Mouse (Mus musculus) forebrain, embryonic 10.5 days (tissue): ENCODE measurements around the gene Rpl15. TPM values are rescaled to one million over a fixed set of nuclear protein-coding genes. Genes with fewer than 3 reads are reported as not detected.

Source experiments
- DNase-seq: peaks from one replicate; pipeline ENCODE4 v3.0.0-alpha.2; 2017; ENCODE audit warnings: low spot score; ENCODE audit errors: extremely low spot score
- H3K27ac ChIP-seq: fragments of 300-500 bp; sonication (generic); 2 replicates; pipeline ENCODE4 v1.5.1; 2016; ENCODE audit warnings: mild to moderate bottlenecking
- H3K27me3 ChIP-seq: fragments of 300-500 bp; sonication (generic); 2 replicates; pipeline ENCODE4 v1.6.1; 2016; ENCODE audit warnings: mild to moderate bottlenecking; ENCODE audit not compliant: poor library complexity, severe bottlenecking
- H3K36me3 ChIP-seq: fragments of 300-500 bp; sonication (generic); replicated peaks from 2 replicates; pipeline ENCODE4 v1.6.1; 2016; ENCODE audit warnings: mild to moderate bottlenecking, moderate library complexity
- H3K4me1 ChIP-seq: fragments of 300-500 bp; sonication (generic); 2 replicates; pipeline ENCODE4 v1.6.1; 2016
- H3K4me3 ChIP-seq: fragments of 300-500 bp; sonication (generic); 2 replicates; pipeline ENCODE4 v1.5.1; 2016; ENCODE audit warnings: mild to moderate bottlenecking, moderate library complexity
- H3K9me3 ChIP-seq: fragments of 300-500 bp; sonication (generic); 2 replicates; pipeline ENCODE4 v1.6.1; 2016; ENCODE audit warnings: mild to moderate bottlenecking, moderate library complexity
- WGBS: fragments of 180-500 bp; shearing (Covaris S2); methylation state at CpG from one replicate; pipeline ENCODE4 v1.1.7; 2016; 5-methylcytosine and 5-hydroxymethylcytosine counted together
- polyA plus RNA-seq: library from polyadenylated mRNA; unstranded; fragments of >200 nt; fragmentation: Nextera tagmentation; extraction: Ambion mirVana; gene quantifications from 2 replicates; pipeline ENCODE4 v1.2.1, GENCODE M21; 2016

Rpl15 gene
- 464 and 501 TPM in 2 replicates for polyA plus RNA-seq

GRCm38 (mm10) chr14:18270529-18271441 is at the start of gene Rpl15, which contains the start of gene Nkiras1:
Gene Rpl15 (minus strand): TSS chr14:18271391.
Gene Nkiras1 (plus strand): TSS chr14:18271136.
- H3K4me3 ChIP-seq = peak within 1 kb of the TSS; percentile 88
- DNase-seq = peak; percentile 98
- peaks cover 18% of the 10 kb centered on the region for H3K4me1 ChIP-seq
- peaks cover 42% of the 10 kb centered on the region for H3K36me3 ChIP-seq
- WGBS = under 1% methylated on average over 78 of the region's 78 CpGs
- no peaks in the 10 kb centered on the region for H3K27me3 ChIP-seq
- no peaks in the 10 kb centered on the region for H3K9me3 ChIP-seq
- peak within 1 kb of the TSS; percentile 98 for H3K27ac ChIP-seq

DNA sequence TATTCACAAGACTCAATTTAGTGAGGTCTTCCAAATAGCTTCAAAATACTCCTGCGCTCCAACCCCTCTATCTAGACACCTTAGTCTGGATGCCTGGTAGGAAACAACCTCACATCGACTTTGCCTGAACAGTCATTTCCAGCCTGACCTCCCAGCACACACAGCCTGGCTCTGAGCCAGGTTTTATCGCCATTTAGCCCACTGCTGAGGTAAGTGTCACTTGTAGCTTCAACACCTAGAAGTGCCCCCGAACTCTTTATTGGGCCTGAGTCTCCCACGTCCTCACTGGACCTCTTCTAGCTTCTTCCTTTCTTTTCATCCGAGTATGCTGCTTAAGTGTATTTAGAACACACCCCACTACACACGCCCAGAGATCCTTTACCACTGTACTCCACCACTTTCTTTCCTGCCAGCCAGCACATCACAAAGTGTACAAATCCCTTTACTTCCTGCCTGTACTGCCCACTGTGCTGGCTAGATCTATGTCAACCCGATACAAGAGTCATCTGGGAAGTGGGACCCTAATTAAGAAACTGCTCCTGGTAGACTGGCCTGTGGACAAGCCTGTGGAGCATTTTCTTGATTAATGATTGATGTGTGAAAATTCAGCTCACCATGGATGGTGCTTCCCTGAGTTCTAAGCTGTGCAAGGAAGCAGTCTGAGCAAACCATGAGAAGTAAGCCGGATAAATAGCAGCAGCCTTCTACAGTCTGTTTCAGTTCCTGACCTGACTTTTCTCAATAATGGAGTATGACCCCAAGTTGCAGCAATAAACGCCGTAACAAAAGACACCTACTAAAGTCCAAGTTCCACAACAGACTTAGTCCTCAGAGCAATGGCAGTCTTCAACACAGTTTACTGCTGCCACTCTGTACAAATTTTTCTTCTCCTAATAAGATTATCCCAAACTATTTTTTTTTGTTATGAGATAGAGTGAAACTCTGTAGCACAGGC is 46.5 kb upstream of the Rpl15 start:
- DNase-seq = no peak
- no peaks in the 10 kb centered on the region for H3K9me3 ChIP-seq
- H3K4me3 ChIP-seq = no peak overlapping the region
- H3K36me3 ChIP-seq = peaks cover 28% of the 10 kb centered on the region
- H3K27me3 ChIP-seq = no peaks in the 10 kb centered on the region
- no peaks in the 10 kb centered on the region for H3K4me1 ChIP-seq
- 88% methylated on average over 11 of the region's 11 CpGs for WGBS
- H3K27ac ChIP-seq = no peak overlapping the region

DNA sequence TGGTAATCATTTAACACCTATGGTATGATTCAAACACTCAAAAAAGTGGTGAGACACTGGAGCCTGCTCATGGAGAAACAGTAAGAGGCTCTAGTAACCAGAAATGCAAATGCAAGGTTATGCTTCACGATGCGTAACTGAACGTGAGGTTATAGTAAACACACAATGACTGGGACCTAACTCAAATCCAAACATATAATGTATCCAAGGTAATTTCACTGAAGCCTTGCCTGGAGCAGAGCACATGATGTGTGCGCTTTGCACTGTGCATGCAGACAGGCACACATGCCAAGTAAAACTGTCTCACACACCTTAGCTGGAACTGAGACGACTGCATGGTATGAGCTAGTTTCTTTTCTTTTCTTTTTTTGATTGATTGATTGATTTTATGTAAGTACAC is 33.0 kb upstream of the Rpl15 start:
- H3K36me3 ChIP-seq = peaks cover 22% of the 10 kb centered on the region
- DNase-seq = no peak
- H3K4me1 ChIP-seq = no peaks in the 10 kb centered on the region
- H3K9me3 ChIP-seq = no peaks in the 10 kb centered on the region
- no peak overlapping the region for H3K27ac ChIP-seq
- no peaks in the 10 kb centered on the region for H3K27me3 ChIP-seq
- WGBS = 95% methylated on average over 5 of the region's 5 CpGs
- no peak overlapping the region for H3K4me3 ChIP-seq

DNA sequence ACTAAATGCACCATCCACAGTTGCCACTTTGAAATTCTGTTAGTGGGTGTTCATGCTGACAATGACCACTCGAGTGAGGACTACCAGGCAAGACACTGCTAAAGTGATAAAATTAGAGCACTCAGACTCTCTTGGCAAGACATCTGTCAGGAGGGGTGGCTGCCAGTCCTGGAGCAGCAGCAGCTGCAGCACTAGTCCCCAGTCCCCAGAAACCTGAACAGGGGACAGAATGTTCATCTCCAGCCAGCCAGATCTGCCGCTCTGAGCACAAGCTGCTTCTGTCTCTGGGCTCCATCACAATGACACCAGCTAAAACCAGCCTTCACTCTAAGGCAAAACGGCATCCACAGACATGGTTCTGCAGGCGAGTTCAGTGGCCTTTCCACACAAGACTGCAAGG is 32.1 kb upstream of the Rpl15 start:
- H3K4me1 ChIP-seq = no peaks in the 10 kb centered on the region
- WGBS = 92% methylated on average over 4 of the region's 4 CpGs
- no peak for DNase-seq
- H3K27ac ChIP-seq = no peak overlapping the region
- no peaks in the 10 kb centered on the region for H3K27me3 ChIP-seq
- H3K36me3 ChIP-seq = peaks cover 26% of the 10 kb centered on the region
- H3K4me3 ChIP-seq = no peak overlapping the region
- no peaks in the 10 kb centered on the region for H3K9me3 ChIP-seq

DNA sequence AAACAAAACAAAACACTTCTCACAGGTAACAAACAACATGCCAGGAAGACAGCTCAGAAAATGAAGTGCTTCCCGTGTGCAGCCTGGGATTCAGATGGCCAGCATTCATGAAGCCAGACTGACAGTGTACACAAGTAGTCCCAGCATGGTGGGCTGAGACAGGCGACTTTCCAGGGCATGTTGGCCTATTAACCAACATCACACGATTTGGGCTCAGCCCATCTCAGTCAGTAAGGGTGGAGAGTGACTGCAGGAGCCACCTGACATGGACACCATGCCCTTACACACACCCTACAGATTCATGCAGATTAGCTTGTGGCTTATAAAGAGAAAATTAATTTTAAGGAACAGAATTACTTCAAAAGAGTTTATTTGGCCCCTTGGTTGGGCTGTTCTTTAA is 31.6 kb upstream of the Rpl15 start:
- Histone ChIP-seq H3K9me3 (no peaks in the 10 kb centered on the region), H3K4me1 (no peaks in the 10 kb centered on the region), H3K4me3 (no peak overlapping the region), H3K27ac (no peak overlapping the region), H3K27me3 (no peaks in the 10 kb centered on the region), H3K36me3 (peaks cover 26% of the 10 kb centered on the region)
- DNase-seq = no peak
- WGBS = 89% methylated on average over 3 of the region's 3 CpGs

DNA sequence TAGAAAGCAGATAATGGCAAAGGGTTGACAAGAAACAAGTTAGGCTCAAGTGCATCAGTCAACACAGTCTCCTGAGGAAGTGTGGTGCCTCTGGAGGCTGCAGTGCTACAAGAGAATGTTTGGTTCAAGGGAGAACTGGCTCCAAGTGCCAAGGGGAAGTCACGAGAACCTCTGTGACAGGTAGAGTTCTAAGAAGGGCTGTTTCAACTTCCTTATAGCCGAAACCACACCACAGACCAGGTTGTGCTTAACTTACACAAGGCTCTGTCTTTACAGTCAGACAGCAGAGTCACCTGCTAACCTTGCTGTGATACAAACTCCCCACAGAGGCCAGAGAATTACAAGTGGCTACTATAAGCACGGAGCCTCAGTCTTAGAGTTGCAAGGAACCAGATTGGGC is 30.4 kb upstream of the Rpl15 start:
- DNase-seq = no peak
- Histone ChIP-seq H3K4me3 (no peak overlapping the region), H3K27me3 (no peaks in the 10 kb centered on the region), H3K4me1 (no peaks in the 10 kb centered on the region), H3K9me3 (no peaks in the 10 kb centered on the region), H3K36me3 (peaks cover 29% of the 10 kb centered on the region), H3K27ac (no peak overlapping the region)
- 90% methylated on average over 3 of the region's 3 CpGs for WGBS

DNA sequence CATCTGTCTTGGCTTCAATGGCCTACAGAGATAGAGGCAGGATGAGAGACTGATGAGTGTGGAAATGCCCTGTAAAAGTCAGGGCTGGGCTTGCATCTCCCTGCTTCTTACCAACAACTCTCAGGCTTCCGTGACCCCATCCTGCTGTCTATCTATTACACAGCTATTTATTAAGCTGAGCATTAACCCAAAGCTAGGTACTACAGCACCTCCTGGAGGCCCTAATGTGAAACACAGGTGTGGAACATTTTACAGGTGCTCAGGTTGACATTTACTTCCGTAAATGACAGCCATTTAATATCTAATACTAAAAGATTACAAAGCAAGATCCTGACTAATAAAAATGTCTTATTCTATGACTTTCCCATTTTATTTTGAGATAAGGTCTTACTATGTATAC is 29.5 kb upstream of the Rpl15 start:
- DNase-seq = no peak
- H3K27ac ChIP-seq = no peak overlapping the region
- peaks cover 21% of the 10 kb centered on the region for H3K36me3 ChIP-seq
- H3K4me1 ChIP-seq = no peaks in the 10 kb centered on the region
- H3K4me3 ChIP-seq = no peak overlapping the region
- H3K9me3 ChIP-seq = no peaks in the 10 kb centered on the region
- 95% methylated on average over 2 of the region's 2 CpGs for WGBS
- H3K27me3 ChIP-seq = no peaks in the 10 kb centered on the region

DNA sequence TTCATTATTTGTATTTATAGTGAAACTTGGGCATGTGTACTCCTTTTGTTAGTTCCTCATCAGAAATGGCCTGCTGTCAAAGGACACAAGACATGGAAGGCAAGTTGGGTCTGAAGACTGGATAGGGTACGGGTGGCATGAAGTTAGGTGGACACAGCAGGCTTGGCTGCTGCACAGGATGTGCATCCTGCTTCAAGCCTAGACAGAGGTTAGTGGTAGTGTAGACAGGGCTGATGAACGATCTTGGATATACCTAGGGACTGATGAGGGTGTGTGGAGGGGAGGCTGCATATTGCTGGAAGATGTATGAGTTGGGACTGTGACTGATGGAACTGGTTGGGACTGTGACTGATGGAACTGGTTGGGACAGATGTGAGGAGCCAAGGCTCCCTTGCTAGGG is 27.7 kb upstream of the Rpl15 start:
- 87% methylated on average over 2 of the region's 2 CpGs for WGBS
- no peaks in the 10 kb centered on the region for H3K9me3 ChIP-seq
- DNase-seq = no peak

GRCm38 (mm10) chr14:18297441-18297840 is 26.2 kb upstream of the Rpl15 start:
- Histone ChIP-seq H3K27ac (no peak overlapping the region), H3K36me3 (peaks cover 15% of the 10 kb centered on the region; the same call in 1 of the 2 replicates), H3K27me3 (no peaks in the 10 kb centered on the region), H3K4me1 (no peaks in the 10 kb centered on the region), H3K9me3 (no peaks in the 10 kb centered on the region), H3K4me3 (no peak overlapping the region)
- DNase-seq = no peak
- WGBS = 89% methylated on average over 2 of the region's 2 CpGs

More for the DNA sequence above, 27.7 kb upstream of the Rpl15 start:
- Histone ChIP-seq H3K4me3 (no peak overlapping the region), H3K27me3 (no peaks in the 10 kb centered on the region), H3K4me1 (no peaks in the 10 kb centered on the region), H3K27ac (no peak overlapping the region), H3K36me3 (peaks cover 15% of the 10 kb centered on the region; the same call in 1 of the 2 replicates)

GRCm38 (mm10) chr14:18292578-18292977 is 21.4 kb upstream of the Rpl15 start:
- DNase-seq = no peak
- Histone ChIP-seq H3K27me3 (no peaks in the 10 kb centered on the region), H3K4me1 (no peaks in the 10 kb centered on the region), H3K27ac (no peak overlapping the region), H3K9me3 (no peaks in the 10 kb centered on the region), H3K36me3 (peaks cover 9% of the 10 kb centered on the region; the same call in 1 of the 2 replicates), H3K4me3 (no peak overlapping the region)
- WGBS = 94% methylated on average over 3 of the region's 3 CpGs

DNA sequence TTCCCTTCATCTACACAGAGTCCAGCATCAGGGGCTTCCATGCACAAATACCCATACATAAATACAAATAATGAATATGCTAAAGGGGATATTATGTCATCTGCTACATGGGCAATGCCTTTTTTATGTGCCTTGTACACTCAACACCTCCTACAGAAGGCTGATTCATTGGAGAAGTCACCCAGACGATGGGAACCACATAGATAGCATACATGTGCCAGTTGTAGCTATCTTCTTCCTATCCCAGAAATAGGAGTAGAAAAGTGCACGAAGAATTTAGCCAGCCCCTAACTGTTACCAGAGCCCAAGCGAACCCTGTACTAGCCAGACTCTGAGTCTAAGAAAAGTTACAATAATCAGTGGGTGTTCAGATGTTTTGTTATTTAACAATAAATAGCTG is 20.9 kb upstream of the Rpl15 start:
- Histone ChIP-seq H3K9me3 (no peaks in the 10 kb centered on the region), H3K4me1 (no peaks in the 10 kb centered on the region), H3K36me3 (peaks cover 6% of the 10 kb centered on the region; the same call in 1 of the 2 replicates), H3K27me3 (no peaks in the 10 kb centered on the region), H3K27ac (no peak overlapping the region), H3K4me3 (no peak overlapping the region)
- WGBS = 92% methylated on average over 3 of the region's 3 CpGs
- DNase-seq = no peak

GRCm38 (mm10) chr14:18287391-18287790 is 16.2 kb upstream of the Rpl15 start:
- Histone ChIP-seq H3K9me3 (no peaks in the 10 kb centered on the region), H3K36me3 (peaks cover 23% of the 10 kb centered on the region), H3K4me1 (no peaks in the 10 kb centered on the region), H3K27ac (no peak overlapping the region), H3K27me3 (no peaks in the 10 kb centered on the region), H3K4me3 (no peak overlapping the region)
- WGBS = 93% methylated on average over 2 of the region's 2 CpGs
- no peak for DNase-seq
